Mouse (Mus musculus) lung, postnatal 14 days (tissue): ENCODE data around the gene Fbxo4.

Experiments
- DNase-seq: peaks from one replicate; pipeline ENCODE4 v3.0.0; 2021

Fbxo4 gene

DNA sequence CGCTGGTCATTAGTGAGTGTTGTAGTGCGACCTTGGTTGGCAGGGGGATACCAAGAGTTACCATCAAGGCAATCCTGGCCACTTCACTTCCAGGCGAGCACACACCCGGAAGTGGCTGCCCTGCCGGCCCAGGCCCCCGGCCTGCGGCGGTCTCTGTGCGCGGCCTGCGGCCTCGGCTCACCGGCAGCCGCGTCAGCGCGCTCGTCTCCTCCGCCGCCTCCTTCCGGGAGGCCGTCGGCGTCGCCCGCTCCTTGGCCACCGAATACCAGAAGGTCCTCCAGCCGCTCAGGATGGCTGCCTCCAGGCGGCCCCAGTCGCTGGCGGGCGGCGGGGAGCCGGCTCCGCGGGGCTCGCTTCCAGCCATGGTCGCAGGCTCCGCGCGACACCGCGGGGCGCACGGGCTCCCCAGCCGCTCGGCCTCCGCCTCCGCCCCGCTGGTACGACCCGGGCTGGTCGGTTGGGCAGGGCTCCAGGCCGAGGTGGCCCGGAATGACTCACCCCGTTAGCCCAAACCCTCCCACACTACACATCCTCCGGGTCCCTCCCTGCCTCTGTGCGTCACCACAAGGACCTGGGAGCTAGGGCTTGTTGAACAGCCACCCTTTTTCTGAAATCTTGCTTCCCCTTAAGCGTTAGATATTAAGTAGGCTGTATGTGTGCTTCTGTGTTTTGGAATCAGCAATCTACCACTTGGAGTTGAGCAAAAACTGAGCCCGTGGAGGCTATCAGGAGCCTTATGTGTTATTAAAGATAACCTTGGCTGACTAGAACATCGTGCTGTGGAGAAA, at the start of gene Fbxo4:
Gene Fbxo4, minus strand, starts transcription at position 513 of the 788 bp plus-strand sequence.
- peak; percentile 86 for DNase-seq

DNA sequence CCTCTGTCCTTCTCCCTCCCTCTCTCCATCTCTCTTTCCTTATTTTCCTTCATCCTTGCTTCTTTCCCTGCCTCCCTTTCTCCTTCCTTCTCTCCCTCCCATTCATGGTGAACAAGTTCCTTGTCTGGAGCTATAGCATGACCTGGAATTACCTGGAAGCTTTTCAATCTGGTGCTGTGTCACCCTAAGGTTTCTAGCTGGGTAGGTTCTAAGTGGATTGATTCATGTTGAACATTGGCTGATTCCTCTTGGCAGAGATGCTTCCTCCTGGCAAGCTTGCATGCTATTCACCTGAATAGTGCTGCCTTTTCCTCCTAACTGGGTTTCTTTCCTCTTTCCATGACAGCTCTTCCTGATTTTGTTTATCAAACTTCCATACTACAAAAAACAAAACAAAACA, 49.6 kb upstream of the Fbxo4 start:
- no peak for DNase-seq

DNA sequence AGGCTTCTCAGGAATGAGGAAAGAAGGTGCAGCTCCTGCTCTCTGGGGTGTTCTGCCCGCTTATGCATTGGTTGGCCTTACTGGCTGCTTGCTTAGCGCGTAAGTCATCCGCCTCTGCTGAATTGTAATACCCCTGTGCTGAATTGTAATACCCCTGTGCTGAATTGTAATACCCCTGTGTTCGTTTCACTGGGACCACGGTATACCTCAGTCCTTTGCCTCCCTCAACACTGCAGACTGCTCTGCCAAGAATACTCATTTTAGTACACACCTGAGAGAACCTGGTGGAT, 49.0 kb upstream of the Fbxo4 start:
- DNase-seq, result no peak

DNA sequence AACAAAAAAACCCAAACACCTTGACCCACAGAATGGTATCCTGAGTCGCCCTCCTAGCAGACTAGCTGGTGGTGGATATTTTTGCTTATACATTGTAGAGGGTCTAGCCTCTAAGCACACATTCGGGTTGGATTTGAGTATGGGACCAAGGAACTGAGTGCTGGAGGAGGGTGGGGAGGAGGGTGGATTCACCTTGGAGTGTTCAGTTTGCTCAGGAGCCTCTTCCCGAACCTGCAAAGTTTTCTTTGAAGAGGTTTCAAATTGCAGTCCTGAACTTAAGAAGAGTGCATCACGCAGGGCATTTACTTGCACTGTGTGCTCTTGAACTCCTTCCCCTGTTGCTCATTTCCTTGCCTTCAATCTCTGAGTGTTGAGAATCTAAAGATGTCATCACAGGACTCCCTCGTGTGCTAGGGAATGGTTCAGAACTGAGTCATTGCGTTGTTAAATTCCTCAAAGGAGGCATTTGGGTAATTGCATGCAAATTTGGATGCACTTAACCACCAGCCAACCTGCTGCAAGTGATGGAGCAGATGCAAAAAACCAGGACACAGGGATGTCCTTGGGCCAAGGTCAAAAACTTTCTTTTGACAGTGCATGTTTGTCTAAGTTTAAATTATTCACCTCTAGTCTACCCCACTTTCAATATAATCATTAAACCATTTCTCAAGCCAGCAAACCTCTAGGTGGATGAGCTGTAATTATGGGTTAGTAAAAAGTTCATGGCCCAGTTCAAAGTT, 48.5 kb upstream of the Fbxo4 start:
- DNase-seq, result no peak

DNA sequence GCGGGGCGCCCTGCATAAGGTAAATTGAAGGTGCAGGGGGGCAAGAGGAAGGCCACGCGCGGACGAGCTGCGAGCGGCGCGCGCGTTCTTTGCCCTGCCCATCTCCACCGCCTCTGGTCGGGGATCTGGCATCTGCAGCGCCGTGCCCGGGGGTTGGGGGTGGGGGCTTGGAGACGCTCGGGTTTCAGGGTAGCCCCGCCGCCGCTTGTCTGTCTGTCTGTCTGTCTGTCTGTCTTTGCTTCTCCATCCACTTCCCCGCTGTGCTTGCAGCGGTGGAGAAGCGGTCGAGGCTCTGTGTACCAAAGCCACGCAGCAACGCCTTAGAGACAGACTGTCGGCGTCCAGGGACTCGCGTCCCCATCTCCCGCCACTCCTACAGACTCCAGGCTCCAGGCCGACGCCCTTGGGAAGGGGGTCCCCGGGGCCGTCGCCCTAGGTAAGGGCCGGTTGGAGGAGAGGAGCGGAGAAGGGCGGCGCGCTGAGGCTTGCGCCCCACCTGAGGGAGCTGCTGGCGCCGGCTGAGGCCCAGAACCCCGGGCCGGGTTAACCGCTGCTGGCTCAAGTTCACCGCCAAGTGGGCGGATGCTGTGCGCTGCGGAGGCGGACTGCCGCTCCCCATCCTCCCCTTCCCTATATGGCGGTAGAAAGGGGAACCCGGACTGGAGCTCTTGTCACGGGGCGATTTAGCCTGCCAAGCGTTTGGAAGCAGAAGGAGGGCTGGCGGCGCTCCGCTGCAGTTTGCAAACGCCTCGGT, 47.6 kb upstream of the Fbxo4 start:
- DNase-seq, result peak; percentile 83

DNA sequence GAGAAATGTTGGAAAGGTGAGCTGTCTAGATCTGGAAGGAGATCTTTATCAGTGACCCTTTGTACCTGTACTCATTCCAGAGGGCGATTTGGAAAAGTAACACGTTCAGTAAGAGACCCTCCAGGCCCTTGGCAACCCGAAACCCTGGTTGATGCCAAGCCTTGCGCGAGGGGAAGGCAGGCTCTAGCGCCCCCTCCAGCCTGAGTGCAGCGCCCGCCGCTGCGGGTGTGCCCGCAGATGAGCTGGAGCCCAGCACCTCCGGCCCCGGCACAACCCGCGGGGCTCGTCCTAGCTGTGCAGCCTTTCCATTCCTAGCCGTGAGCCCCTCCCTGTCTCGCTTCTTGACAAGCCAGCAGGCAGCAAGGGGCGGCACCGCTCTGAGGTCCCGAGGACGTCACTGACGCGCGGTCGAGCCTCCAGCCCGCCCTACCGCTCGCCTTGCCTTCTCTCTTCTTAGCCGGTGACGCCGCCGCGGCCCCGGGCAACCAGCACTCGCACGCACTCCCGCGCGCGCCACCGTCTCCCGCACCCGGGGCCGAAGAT, 46.9 kb upstream of the Fbxo4 start, which contains the start of gene Oxct1:
Gene Oxct1, plus strand, starts transcription at position 153 of the 543 bp plus-strand sequence.
- DNase-seq, result peak; percentile 87

DNA sequence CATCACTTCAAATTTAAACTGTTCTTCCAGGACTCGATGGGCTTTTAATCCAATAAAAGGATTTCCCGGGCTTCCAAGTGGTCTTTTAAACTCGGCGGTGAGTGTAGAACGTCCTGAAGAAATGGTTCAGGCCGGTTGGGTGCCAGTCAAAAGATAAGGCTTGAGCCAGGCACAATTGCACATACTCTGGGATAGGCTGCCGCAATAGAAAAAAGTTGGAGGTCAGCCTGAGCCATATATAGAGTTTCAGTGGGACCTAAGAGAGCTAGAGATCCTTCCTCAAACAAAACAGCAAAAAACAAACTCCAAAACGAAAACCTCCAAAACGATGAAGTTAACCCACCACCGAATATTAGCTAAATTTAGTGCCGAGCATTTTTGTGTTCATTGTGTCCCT, 46.1 kb upstream of the Fbxo4 start:
- no peak for DNase-seq

DNA sequence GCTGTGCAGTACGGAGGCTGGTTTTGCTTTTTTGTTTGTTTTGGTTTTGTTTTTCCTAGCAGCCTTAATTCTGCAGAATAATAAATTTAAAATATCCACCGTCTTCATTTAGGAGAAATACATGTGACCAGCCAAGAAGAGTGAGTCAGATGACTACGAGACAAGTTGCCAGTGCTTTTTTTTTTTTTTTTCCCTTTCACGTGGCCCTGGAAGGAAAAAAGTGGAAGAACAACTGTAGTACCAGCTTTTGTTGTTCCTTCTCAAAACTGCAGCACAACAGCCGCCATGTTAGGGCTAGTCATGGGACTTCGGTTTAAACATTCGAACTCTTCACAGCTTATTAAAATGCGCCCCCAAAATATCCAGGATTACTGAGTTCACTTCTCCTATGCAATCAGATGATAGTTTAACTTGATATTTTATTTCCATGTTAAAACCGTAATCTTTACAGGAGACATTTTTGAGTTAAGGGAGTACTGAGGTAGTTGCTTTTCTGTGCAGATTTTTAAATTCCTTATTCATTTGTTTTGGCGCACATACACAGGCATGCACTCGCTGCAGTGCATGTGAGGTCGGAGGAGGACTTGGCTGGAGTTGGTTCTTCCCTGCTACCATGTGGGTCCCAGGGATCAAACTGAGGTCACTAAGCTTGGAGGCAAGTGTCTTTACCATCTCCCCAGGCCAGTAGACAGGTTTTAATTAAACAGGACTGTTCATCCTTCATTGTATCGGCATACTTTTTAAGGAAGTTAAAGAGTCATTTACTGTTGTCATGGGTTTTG, 45.5 kb upstream of the Fbxo4 start:
- no peak for DNase-seq

DNA sequence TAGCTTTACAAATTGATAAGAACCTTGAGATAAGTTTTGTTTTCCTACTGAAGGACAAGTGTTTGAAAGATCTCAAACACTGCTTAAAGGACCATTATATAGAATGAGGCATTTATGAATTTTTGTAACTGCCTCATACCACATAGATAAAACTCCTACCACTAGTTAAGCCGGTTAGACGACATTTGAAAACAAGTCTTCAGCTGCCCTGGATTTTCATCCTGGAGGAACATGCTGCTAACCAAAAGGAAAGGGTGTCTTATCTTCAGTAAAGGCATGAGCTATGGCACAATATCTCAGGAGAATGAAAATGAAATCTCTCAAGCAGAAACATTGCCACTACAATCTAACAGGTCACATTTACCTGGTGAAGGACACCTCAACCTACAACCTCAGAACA, 44.4 kb upstream of the Fbxo4 start:
- DNase-seq, result no peak

DNA sequence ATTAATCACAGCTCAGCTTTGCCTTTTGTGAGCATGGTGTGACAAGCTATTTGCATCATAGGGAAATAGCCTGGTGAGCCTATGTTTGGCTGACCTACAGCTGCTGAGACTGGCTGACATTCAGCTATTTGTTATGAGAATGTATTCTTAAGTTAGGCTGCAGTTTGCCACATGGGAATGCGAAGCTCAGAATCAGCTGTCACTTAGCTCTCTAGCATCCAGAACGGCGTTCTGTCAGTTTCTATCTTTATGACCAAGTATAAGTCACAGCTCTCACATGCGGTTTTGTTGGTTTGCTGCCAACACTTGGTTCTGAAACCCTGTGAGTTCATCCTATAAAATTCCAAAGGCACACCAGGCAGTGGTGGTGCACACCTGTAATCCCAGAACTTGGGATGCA, 41.3 kb upstream of the Fbxo4 start:
- DNase-seq, result no peak

DNA sequence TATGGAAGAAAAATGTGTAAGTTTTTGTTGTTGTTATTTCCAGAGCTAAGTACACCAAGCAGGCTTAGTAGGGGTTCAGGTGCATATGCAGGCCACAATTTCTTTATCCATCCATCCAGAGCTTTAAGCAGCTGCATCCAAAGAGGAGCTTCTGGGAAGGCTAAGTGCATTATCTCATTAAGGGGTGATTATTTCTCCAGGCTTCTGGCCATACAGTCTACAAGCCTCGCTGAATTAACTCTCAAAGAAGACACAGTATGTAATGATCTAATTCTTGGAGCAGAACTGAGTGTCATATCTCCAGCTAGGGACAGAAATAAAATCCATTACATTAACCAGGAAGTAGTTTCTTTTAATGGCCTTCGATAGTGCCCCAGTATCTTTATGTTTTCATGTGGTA, 34.5 kb upstream of the Fbxo4 start:
- DNase-seq, result no peak

DNA sequence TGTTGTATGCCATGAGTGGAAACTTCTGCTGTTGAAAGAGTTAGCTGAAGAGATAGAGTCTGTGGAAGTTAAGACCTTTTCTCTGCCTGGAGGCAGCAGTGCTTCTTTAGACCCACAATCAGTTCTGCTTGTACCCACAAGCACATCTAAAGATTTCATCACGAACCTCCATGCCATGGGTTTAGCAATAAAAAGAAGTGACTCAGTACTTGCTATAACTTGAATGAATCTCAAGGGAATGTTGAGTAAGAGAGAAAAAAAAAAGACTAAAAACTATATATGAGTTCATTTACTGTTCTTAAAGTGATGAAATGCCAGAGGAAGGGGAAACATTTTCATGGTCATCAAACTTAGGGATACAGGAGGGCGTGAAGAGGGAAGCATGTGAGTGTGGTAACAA, 21.2 kb upstream of the Fbxo4 start:
- no peak for DNase-seq

DNA sequence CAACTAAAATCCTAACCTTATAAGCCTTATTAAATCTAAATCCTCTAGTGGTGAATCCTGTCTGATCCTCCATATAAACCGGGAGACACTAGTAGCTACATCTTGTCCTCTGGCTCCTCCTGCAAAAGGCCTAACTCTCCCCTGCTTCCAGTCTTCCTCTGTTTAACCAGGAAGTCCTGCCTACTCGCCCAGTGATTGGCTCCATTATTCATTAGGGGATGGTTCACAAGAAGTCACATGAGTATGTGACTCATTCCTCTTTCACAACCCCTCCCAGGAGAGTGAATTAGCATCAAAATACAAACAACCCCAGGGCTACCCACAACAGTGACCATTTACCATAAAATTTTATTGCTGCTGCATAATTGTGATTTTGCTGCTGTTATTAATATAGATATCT, 19.8 kb upstream of the Fbxo4 start:
- DNase-seq, result no peak

DNA sequence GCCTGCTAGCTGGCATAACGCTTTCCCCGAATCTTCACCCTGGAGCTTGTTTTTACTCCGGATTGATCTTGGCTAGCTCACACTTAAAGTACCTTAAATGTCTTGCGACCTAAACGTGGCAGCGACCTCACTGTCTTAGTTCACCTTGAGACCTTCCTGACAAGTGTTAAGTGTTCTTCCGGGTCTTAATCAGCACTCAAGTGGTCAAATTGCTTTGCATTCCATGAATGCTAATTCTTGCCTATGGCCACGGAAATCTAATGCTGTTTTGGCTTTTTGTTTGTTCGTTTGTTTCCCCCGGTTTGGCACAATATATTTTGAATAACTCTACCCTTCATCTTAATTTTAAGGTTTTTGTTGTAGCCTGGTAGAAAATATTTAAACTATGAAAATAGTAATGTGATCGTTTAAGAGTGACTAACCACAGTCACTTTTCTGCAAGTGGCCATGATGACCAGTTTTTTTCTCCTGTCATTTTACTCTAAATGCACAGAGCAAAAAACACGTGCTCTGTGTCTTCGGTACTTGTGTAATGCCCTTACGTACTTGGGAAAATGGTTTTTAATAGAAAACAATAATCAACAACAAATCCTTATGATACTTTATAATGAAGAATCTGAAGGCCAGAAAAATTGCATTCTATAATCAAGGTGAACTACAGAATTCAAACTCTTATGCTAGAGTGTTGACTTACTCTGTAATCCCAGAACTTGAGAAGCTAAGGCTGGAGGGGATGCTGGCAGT, 17.1 kb upstream of the Fbxo4 start:
- DNase-seq, result no peak

DNA sequence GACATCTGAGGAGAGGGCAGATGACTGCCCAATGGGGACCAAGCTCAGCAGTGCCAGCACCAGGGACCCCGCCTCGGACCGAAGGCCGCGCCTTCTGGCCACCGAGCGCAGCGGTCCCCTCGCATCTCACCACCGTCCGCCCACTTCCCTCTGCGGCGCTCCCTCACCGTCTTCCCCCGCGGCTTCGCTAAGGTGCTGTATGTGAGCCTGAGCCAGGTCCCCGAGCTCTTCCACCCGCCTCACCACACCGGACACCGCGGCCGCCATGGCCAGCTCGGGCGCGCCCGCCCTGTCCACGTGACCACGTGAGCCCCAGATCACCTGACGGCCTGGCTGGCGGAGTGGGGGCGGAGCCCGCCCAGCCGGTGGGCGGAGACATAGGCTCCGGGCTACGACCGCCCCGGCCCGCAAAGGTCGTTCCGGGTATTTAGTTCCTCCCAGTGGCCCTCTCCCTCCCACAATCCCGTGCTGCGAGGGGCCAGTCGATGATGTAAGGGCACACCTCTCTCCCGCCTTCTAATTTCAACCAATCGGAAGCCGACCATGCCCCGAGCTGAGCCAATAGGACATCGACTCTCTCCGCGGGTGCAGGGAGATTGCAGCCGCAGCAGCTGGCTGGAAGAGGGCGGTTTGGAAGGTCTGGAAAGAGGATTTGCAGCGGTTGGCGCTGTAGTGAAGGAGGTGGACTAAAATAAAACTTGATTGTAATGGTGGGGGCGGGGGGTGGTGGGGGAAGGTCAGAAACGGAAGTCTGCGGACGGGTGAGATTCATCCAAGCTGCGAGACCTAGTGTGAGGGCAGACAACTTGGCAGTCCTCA, 16.3 kb upstream of the Fbxo4 start, which contains the start of gene AW549877:
Gene AW549877, minus strand, starts transcription at position 297 of the 819 bp plus-strand sequence.
- DNase-seq, result peak; percentile 98

DNA sequence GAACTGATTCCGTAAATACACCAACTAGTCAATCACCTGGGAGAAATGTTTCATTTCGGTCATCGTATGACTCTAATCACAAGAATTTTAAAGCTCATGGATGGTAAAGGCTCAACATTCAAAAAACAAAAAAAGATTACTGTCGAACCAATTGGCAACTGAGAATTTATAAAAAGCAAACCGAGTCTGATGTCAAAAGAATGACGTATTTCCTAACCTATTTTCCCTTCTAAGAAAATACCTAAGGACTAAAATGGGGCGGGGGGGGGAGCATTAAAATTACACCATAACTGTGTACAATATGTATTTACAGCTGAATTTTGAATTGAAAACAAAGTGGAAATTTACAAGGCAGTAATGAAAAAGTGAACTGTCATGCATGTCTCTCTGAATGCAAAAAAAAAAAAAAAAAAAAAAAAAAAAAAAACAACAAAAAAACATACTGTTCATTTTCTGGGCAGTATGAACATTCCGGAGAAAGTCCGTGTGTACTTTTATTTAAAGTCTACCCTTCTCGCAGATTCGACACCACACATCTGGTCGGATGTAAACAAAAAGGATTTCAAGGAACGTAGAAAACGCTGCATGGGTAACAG, 15.6 kb upstream of the Fbxo4 start:
- no peak for DNase-seq

DNA sequence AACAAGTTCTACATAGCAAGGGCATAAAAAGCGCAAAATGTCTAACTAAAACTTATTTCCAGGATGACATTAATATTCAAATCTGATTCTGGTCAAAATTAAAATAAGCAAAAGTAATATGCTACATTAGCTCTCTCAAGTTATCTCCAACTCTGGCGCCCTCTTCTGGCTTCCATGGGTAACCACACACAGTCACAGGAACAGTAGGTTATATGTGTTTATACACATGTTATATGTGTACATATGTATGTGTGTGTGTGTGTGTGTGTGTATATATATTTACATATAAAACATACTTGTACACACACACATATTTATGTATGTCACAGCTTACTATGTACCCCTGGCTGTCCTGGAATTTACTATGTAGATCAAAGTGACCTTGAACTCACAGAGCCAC, 8.6 kb upstream of the Fbxo4 start:
- peak; percentile 60 for DNase-seq

DNA sequence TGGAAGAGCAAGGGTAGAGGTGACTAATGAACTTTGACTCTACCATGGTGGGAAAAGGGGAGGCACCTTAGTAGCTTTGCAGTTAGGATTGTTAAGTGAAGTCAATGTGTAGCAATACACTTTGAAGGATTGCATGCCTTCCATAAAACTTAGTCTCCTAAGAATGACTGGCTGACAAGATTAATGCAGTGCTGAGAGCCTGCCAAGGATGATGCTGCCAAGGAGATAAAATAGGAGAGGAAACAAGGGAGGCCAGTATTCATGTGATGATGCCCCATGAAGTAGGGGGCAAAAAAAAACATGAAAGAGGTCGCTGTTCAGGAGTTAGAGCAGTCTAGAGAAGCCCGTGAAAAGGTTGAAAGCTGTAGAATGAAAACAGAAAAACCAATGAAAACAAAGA, 5.5 kb upstream of the Fbxo4 start:
- DNase-seq, result no peak

DNA sequence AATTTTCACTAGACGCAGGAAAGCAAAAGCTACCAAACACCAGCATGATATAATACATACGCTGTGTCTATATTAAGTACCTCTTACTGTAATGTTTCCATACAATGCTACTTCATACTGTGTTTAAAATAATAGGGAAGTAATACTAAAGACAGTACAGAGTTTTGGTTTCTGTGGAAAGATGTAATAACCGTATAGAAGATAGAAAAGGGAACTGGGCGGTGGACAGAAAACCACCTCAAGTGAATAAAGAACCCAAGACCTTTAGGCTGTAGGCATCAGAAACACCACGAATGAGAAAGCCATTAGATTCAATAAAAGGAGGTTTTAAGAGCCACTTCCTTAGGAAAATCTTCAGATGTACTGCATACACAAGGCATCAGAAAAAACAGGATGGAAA, 3.4 kb upstream of the Fbxo4 start:
- no peak for DNase-seq

DNA sequence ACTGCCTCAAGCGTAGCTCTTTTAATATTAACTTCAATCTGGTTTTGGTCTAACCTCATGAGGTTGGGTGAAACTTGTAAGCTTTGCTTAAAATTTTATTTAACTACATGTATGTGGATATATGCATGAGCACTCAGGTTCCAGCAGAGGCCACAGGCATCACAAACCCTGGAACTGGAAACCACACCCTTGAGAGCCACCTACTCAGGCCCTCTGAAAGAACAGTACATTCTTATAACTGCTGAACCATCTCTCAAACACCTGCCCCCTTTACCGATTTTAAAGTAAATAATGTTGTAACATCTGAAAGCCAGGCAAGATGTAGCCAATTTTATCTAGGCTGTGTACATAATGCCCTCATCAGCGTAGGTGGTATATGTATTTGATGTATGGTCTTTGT, 498 bp upstream of the Fbxo4 start:
- no peak for DNase-seq

DNA sequence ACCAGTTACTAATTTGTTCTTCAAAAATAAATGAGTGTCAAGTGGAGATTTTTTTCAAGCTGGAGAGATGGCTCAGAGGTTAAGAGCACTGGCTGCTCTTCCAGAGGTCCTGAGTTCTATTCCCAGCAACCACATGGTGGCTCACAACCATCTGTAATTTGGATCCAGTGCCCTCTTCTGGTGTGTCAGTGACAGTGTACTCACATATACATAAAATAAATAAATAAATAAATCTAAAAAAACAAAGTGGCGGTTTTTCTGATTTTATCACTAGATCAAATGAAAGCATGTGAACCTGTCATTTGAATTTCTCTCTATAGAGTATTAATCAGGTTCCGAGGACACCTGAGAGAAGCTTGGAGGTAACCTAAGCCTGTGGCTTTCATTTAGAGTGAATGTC, 1.1 kb downstream of the Fbxo4 start:
- no peak for DNase-seq
